Mouse (Mus musculus): ENCODE measurements around the gene Mgme1.

Gene Mgme1

GRCm38 (mm10) chr2:144264398-144265119 is 5.9 kb upstream of the Mgme1 start:
- DNase-seq (ENCODE audit: low read depth), result no peak

- no peak for DNase-seq (ENCODE audit: low read depth)
Measured at GRCm38 (mm10) chr2:144265120-144265488, 5.4 kb upstream of the Mgme1 start.

- DNase-seq (ENCODE audit: low read depth), result no peak
Measured at GRCm38 (mm10) chr2:144265916-144266683, 4.4 kb upstream of the Mgme1 start.

- DNase-seq (ENCODE audit: low read depth), result no peak
Measured at GRCm38 (mm10) chr2:144267004-144267730, 3.3 kb upstream of the Mgme1 start.

- peak; percentile 50 for DNase-seq (ENCODE audit: low read depth)
Measured at GRCm38 (mm10) chr2:144267731-144268015, 2.8 kb upstream of the Mgme1 start.

- no peak for DNase-seq (ENCODE audit: low read depth)
Measured at GRCm38 (mm10) chr2:144268446-144269305, 1.8 kb upstream of the Mgme1 start.

GRCm38 (mm10) chr2:144269306-144269650 is 1.2 kb upstream of the Mgme1 start:
- peak; percentile 46 for DNase-seq (ENCODE audit: low read depth)

- no peak for DNase-seq (ENCODE audit: low read depth)
Measured at GRCm38 (mm10) chr2:144269679-144270475, 586 bp upstream of the Mgme1 start.

- no peak for DNase-seq (ENCODE audit: low read depth)
Measured at GRCm38 (mm10) chr2:144272088-144272487, 1.6 kb downstream of the Mgme1 start.

GRCm38 (mm10) chr2:144274741-144275140 is 4.3 kb downstream of the Mgme1 start:
- DNase-seq (ENCODE audit: low read depth), result no peak

GRCm38 (mm10) chr2:144276885-144277284 is 6.4 kb downstream of the Mgme1 start:
- DNase-seq (ENCODE audit: low read depth), result no peak

- DNase-seq (ENCODE audit: low read depth), result no peak
Measured at GRCm38 (mm10) chr2:144279742-144280141, 9.3 kb downstream of the Mgme1 start.

- no peak for DNase-seq (ENCODE audit: low read depth)
Measured at GRCm38 (mm10) chr2:144280568-144280967, 10.1 kb downstream of the Mgme1 start.

GRCm38 (mm10) chr2:144281417-144281816 is 11.0 kb downstream of the Mgme1 start:
- peak; percentile 69 for DNase-seq (ENCODE audit: low read depth)

GRCm38 (mm10) chr2:144290321-144290720 is 19.9 kb downstream of the Mgme1 start:
- DNase-seq (ENCODE audit: low read depth), result no peak

- no peak for DNase-seq (ENCODE audit: low read depth)
Measured at GRCm38 (mm10) chr2:144291600-144292305, 21.3 kb downstream of the Mgme1 start.

- no peak for DNase-seq (ENCODE audit: low read depth)
Measured at GRCm38 (mm10) chr2:144295145-144295735, 24.8 kb downstream of the Mgme1 start.

- DNase-seq (ENCODE audit: low read depth), result peak; percentile 48
Measured at GRCm38 (mm10) chr2:144299749-144300669, 29.5 kb downstream of the Mgme1 start.

GRCm38 (mm10) chr2:144301101-144301500 is 30.6 kb downstream of the Mgme1 start:
- peak; percentile 55 for DNase-seq (ENCODE audit: low read depth)

Measured in NIH3T3 (cell line).